Mouse (Mus musculus) urinary bladder, postnatal 4 days (tissue): ENCODE data around the gene 1500015O10Rik.

Source experiments
- DNase-seq, 2 experiments: peaks; one replicate each; pipeline ENCODE4 v3.0.0; 2021 to 2022; ENCODE audit warnings: low spot score in 2 of 2

1500015O10Rik gene

GRCm38 (mm10) chr1:43774126-43774525 is 43.7 kb downstream of the 1500015O10Rik start:
- no peak for DNase-seq

GRCm38 (mm10) chr1:43776106-43776505 is 45.7 kb downstream of the 1500015O10Rik start:
- no peak for DNase-seq

GRCm38 (mm10) chr1:43781195-43781594 is 50.8 kb downstream of the 1500015O10Rik start:
- DNase-seq = no peak

GRCm38 (mm10) chr1:43781672-43782071 is 51.3 kb downstream of the 1500015O10Rik start:
- DNase-seq = no peak

- no peak for DNase-seq
Observed at GRCm38 (mm10) chr1:43782680-43783079, 52.3 kb downstream of the 1500015O10Rik start.

- no peak for DNase-seq
Observed at GRCm38 (mm10) chr1:43783186-43783585, 52.8 kb downstream of the 1500015O10Rik start.

GRCm38 (mm10) chr1:43785316-43785715 is 54.9 kb downstream of the 1500015O10Rik start:
- no peak for DNase-seq

GRCm38 (mm10) chr1:43786711-43787110 is 56.3 kb downstream of the 1500015O10Rik start:
- DNase-seq = no peak

GRCm38 (mm10) chr1:43789765-43790164 is 59.4 kb downstream of the 1500015O10Rik start:
- DNase-seq = no peak
